Mouse (Mus musculus): Measurements from ENCODE around the gene Katnb1. TPM values are rescaled to one million over a fixed set of nuclear protein-coding genes. Genes with fewer than 3 reads are reported as not detected.

The Katnb1 gene
- polyA plus RNA-seq, 1 experiment from 2014 or later = 20.1 TPM

DNA sequence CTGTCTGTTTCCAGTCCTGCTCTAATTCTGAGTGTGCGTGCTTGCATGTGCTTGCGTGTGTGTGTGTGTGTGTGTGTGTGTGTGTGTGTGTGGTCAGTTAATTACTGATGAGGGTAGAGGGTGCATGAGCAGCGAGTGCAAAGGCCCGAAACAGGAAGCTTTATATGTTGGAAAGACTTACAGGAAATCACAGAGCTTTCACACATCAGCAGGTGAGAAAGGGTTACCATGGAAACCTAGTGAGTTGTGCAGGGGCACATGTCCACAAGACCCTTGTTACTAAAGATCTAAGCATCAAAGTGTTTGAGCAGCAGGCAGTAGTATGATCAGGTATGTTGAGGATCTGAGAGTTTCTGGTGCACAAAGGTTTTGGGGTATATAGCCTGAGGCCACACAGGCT, 3.3 kb downstream of the Katnb1 start:
- no peak for DNase-seq (ENCODE audit: low spot score)

DNA sequence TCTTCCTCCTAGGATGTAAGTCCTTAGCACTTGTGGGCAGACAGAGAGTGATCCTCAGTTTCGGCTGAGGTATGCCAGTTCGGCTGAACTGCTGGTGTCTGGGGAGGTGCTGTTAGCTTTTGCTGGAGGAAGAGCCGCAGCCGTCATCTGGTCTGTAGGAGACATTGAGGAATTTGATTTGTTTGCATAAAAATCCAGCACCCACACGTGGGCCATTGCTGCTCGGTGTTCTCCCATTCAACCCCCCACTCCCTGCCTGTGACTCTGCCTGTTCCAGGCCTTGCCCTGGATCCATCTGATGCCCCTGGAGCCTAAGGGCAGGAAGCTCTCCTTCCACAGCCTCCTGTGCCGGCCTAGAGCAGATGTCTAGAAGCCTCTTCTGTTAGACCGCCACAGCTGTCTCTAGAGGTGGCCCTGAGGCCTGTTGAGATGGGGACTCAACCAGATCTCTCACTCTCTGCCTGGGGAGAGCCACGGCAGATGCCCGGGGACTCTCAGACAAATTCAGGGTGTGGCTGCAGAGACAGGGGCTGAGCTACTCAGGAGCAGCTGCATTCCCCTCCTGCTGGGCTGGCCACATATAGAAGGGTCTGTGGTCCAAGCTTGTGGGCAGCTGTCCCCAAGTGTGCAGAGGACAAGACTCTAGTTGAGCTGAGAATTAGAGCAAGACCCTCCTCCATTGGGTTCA, 3.9 kb downstream of the Katnb1 start:
- DNase-seq (ENCODE audit: low spot score) = no peak

DNA sequence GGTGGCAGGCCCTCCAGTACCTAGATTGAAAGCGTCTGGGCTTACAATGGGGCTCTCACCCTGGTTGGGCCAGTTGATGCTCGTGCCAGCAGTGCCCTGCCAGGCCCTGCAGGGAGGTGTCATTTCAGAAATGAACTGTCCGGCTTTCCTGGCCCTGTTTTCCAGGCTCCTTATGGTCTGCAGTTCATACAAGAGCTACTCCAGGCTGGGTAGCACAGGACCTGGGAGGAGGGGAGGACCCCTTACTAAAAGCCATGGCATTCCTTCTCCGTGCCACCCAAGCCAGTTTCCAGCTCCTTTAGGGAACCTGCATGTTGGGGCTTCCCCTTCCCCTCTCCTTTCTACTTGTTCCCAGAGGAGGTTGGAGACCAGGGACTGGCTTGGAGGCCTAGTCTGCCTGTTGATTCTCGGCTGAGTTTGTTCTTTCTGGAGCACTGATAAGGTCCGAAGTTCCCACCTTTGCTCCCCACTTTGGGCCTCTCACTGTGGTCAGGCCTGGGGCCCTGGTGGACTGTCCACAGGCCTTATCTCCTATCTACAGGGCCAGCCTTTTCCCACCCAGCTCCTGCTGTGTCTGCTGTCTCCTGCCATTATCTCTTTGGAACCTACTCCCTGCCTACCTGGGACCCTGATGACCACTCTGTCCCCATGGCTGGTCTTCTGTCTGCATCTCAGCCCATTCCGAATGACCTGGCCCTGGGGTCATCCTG, 4.6 kb downstream of the Katnb1 start:
- DNase-seq (ENCODE audit: low spot score) = no peak

DNA sequence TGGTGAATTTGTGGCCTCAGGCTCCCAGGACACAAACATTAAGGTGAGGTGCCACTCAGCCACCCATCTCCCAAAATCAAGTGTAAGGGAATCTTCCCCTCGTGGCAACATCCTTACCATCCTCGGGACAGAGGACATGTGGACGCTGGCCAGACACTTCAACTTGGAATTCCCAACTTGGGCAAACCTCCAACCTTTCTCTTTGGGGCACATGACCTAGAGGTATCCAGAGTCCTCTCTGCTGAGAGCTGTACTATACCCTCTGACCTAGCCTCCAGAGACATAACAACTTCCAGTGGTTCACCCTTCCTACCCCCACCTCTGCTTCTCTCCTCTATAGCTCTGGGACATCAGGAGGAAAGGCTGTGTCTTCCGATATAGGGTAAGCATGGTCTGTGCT, 12.6 kb downstream of the Katnb1 start:
- no peak for DNase-seq (ENCODE audit: low spot score)

DNA sequence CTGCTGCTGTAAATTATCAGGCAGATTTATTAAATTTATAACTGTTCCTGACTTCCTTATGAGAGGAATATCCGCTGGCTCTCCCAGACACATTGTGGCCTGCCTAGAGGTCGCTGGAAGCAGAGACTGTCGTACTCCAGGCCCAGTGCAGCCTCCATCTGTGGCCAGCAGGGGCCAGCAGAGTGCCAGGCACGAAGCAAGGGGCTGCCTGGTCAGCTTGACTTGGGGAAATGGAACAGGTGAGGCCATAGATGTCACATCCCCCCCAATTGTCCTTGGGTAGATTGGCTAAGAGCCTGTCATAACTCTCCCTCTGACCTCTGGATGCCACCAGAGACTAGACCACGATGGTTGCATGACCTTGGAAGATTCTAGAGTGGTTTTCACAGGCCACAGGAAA, 18.0 kb downstream of the Katnb1 start:
- DNase-seq (ENCODE audit: low spot score) = peak; percentile 54

DNA sequence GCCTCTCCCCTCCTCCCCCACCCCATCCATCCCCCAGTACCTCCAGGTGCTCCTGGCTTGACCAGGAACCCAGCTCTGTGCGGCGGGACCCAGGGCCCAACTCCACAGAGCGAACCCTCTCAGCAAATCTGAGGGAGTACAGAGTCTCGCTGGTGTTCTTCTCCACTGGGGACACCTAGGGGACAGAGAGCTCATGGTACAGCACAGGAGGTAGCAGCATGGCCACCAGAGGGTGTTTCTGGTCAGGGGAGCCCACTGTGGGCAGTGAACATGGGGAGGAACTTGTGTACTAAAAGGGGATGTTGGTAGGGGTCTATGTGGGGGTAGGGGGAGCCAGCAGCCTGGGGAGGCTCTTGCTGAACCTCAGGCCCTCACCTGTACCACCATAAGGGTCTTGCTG, 21.0 kb downstream of the Katnb1 start:
- DNase-seq (ENCODE audit: low spot score) = no peak

DNA sequence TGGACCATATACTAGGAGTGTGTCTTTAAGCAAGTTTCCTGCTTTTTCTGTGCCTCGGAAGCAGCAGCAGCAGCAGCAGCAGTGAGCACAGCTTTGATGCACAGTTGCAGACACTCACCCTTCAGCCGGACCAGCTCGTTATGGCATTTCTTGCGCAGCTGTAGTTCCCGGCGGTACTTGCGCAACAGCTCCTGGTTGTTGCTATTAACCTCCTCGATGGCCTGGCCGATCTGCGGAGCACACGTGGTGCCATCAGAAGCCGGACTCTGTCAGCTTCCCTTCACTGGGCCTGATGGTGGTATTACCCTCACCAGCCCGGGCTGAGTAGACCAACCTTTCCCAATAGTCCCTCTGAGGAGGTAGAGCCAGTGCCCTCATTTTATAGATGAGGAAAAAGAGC, 26.3 kb downstream of the Katnb1 start:
- no peak for DNase-seq (ENCODE audit: low spot score)

DNA sequence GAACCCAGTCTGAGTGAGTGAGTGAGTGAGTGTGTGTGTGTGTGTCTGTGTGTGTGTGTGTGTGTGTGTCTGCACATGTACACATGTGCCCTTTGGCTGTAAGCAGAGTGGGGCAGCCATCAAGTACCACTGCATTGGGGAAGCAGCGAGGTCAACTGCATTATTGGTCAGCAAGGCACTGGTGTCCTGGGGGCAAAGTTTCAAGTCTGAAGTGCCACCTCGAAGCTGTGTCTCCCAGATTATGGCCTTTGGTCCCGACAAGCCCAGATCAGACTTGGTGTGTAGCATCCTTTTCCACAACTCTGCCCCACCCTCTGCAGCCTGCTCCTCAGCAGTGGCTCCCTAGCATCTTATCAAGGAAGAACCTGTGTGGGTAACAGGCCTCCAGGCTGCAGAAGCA, 31.6 kb downstream of the Katnb1 start:
- DNase-seq (ENCODE audit: low spot score) = no peak

DNA sequence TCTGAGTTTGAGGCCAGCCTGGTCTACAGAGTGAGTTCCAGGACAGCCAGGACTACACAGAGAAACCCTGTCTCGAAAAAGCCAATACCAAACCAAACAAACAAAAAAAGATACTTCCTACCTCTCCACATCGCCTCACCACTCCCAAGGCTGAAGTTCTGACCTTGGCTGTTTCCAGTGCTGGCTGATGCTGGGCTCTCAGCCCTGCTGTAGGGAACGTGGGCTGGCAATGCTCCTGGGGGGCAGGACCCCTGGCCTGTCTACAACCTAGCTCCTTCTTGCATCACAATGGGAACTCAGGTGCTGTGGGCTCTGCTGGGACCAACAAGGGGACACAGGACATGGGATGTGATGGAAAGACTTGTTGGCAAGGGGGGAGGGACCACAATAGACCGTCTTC, 32.1 kb downstream of the Katnb1 start:
- no peak for DNase-seq (ENCODE audit: low spot score)

DNA sequence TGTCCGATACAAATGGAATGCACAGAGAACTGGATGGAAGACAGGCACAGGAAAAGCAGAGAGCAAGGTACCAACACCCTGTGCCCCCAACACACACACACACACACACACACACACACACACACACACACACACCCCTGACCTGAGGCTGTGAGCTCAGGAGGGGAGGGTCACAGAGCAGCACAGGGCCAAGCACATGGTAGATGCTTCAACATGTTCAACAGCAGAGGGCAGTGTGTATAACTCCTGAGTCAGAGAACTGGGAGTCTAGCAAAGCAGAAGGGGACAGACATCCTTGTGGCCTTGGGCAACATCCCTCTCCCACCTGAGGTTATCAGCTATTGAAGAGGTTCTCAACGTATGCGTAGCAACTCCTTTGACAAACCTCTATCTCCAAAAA, 32.8 kb downstream of the Katnb1 start:
- DNase-seq (ENCODE audit: low spot score) = peak; percentile 58

DNA sequence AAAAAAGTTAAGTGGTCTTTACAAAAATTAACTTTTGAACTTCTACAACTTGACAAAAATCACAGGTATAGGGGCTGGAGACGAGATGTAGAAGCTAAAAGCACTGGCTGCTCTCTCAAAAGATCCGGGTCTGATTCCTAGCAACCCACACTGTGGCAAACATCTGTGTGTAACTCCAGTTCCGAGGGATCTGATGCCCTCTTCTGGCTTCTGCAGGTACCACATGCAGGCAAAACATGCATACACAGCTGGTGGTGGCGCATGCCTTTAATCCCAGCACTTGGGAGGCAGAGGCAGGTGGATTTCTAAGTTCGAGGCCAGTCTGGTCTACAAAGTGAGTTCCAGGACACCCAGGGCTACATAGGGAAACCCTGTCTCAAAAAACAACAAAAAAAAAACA, 42.5 kb downstream of the Katnb1 start:
- DNase-seq (ENCODE audit: low spot score) = no peak

DNA sequence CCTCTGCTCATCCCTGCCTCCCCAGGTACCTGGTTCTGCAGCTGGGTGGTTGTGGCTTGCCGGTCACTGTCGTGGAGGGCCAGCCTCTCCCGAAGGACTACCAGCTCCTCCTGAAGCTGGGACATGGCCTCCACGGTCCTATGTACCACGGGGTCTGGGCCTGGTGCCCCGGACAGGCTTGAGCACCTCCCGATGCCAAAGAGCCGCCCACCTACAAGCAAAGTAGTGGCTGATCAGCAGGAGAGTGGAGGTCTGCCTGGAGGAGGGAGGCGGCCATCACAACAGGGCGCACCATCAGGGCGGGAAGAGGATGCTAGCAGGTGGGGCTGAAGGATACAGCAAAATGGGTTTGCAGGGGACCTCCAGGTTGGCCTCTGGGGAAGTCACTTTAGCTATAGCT, 45.5 kb downstream of the Katnb1 start:
- no peak for DNase-seq (ENCODE audit: low spot score)

DNA sequence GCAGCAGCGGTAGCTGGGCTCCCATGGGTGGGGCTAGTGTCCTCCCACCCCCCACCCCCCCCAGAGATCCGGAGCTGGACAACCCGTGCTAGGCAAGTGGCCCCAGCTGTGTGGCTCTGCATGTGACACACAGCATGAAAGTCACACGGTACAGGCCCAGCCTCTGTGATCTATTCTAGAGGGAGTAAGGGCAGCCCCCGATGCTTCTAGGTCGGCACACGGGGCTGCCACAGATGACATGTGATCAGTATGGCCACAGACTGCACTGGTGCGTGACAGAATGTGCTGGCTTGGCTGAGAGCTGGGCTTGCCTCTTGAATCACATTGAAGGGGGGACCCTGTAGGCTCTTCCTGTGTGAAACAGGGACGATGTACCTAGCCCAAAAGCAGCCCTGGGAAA, 46.7 kb downstream of the Katnb1 start:
- no peak for DNase-seq (ENCODE audit: low spot score)

DNA sequence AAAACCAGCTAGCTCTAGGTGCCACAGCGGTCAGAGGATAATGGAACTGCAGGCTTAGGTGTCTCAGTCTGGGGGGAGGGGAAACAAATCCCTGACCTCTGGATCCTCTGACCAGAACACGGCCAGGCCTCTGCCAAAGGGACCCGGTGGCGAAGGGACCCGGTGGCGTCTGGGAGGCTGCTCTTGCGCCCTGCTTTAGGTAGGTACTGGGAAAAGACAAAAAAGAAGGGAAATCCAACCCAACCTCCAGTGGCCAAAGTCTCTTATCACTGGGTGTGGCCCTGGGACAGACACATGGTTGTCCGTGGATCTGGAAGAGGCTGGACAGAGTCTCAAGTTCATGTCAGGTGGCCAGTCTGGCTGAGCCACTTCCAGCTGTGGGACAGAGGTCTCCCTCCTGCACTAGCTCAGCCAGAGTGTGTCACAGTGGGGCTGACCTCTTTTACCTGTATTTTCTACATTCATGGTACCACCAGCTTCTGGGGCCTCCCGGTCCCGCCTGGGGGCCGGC, 47.8 kb downstream of the Katnb1 start:
- no peak for DNase-seq (ENCODE audit: low spot score)

DNA sequence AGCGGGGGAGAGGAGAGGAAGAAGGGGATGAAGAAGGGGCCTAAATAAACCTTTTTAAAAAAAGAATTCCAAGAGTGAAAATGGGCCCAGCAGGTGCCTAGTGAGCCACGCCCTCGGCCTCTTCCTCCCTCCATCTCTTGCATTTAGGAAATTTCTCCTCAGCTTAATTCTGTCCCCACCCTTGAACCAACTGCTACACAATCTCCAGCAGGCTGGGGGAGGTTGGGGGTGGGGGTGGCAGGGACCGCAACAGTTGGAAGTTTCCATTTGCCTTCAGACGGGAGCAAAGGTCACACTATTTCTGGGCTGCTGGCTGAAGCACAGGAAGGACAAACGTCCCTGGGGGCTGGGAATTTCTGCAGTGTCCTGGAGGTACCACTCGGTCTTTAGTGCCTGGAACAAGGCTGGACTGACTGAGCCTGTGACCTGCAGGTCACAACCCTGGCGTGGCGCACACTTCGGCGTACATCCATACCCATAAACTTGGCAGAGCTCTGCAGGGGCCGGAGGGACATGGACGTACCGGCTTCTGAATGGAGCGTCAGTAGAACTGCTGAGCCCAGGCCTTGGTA, 50.1 kb downstream of the Katnb1 start:
- no peak for DNase-seq (ENCODE audit: low spot score)

DNA sequence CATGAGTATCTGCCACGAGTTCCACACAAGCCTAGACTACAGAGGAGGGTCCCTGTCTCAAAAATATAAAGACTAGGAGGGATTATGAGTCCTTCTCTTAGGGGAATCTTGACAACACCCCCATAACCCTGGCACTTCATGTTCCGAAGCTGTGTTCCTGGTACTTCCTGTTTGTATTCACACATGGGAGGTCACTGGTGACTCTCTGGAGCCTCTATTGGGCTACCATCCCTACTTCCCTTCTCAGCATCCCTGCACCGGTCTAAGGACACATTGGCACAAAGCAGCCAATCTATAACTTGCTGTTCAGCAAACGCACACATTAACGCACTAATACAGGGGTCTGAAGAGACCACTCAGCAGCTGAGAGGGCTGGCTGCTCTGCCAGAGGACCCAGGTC, 51.0 kb downstream of the Katnb1 start:
- no peak for DNase-seq (ENCODE audit: low spot score)

DNA sequence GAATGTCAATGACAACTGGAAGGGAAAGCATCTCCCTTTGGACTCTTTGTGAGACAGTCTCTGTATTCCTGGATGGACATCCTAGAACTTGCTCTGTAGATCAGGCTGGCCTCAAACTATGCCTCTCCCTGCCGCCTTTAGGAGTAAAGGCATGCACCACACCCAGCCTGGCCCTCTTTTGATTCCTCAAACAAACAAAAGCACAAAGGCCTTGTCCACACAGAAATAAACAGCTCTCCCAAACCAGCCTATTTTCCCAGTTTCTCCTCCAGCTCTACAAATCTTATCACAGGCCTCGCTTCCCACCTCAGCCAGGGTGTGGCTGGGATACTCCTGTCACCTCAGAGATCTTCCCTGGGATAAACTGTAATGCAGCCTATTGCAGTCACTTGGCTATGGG, 53.2 kb downstream of the Katnb1 start:
- DNase-seq (ENCODE audit: low spot score) = no peak

DNA sequence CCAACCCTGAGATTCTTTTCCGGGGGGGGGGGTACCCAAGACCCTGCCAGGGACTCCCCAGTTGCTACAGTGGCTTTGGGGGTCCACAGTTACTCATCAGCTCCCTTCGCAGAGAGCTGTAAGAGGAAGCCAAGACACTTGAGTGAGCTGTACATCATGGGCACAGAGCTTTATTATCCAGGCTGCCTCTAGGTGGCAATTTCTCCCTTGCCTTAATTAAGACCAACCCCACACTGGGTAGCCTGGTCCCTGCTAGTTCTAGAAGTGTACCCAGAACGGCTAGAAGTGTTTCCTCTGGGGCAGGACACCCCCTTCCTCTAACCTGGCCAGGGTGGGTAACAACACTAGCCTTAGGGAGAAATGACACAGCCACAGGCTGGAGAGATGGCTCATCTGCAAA, 54.3 kb downstream of the Katnb1 start:
- DNase-seq (ENCODE audit: low spot score) = no peak

DNA sequence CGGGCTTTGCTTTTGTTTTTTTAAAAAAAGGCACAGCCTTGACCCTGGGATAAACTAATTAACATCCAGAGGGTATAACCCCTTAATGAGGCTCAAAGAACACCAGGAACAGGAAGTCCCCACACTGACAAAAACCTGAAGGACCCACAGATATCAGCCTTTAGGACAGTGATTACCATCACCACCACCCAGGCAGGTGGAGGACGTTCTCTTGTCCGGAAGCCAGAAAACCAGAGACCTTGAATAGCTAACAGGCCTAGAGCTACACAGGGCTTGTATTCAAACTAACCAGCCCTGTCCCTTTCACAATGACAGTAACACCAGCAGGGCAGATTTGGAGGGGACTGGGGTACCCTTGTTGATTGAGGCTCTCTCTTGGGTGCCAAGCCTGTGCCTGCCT, 55.2 kb downstream of the Katnb1 start:
- DNase-seq (ENCODE audit: low spot score) = no peak

DNA sequence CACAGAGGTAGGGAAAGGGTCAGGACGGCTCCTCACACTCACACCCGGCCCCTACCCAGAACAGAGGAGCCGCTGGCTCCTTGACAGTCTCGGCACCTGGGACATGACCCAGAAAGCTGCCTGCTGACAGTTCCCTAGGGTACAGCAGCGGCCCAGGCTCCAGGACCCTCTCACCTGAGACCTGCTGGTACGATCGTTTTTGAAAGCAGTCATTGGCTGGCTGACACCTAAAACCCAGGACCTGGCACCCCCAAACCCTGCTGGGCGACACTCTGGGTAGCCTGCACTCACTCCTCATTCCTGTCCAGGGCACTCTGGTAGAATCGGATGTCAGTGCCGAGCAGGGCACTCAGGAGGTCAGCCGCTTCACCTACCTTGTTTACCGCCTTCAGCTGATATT, 56.2 kb downstream of the Katnb1 start:
- DNase-seq (ENCODE audit: low spot score) = no peak

DNA sequence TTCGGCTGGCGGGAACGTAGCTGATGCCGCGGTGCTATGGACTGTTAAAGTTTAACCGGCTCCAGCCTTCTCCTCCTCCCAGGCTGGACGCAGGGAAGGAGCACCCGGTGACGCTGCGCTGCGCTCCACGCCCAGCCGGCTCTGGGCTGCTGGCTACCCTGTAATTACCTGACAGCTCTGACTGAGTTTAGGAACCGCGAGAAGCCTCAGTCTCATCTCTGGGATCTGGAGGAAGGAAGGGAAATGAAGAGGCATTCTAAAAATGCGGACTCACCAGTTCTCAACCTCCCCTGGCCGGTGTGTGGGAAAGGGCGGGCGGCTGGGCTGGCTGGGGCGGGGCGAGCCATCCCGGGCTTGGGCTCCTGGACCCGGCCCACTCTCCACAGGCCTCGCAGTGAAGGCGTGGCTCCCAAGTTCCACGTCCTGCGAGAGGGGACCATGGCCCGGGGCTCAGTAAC, 56.7 kb downstream of the Katnb1 start:
- no peak for DNase-seq (ENCODE audit: low spot score)

DNA sequence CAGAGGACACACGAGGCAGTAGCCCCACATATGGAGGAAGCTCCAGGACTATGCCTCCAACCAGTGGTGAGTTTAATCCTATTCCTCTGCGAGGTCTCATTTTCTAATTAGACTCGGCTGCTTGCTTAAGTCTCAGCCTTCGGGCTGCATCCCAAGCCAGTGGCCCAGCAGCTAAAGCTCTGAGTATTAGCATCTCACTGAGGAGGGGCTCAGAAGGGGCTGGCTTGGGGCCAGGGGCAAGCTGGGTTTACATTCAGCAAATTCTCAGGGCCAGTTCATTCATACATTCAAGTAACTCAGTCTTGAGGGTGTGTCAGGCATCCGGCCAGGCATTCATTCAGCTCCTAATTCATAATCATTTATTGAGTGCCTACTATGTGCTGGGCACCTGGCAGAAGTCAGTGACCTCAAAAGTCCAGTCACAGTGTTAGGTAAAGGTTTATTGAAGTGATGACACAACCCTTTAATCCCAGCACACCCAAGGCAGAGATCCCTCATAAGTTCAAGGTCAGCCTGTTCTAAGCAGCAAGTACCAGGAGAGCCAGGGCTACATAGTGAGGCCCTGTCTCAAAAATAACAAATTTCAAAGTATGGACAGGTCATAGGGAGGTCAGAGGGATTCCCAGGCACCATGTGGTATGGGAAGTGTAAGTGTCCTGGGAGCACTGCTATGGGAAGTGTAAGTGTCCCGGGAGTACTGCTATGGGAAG, 57.5 kb downstream of the Katnb1 start:
- DNase-seq (ENCODE audit: low spot score) = no peak
